Mouse (Mus musculus): ENCODE results near the gene Fam196a.
A peak's percentile ranks its signal among the peaks of the same experiment; 100 is the strongest.

Gene Fam196a

DNA sequence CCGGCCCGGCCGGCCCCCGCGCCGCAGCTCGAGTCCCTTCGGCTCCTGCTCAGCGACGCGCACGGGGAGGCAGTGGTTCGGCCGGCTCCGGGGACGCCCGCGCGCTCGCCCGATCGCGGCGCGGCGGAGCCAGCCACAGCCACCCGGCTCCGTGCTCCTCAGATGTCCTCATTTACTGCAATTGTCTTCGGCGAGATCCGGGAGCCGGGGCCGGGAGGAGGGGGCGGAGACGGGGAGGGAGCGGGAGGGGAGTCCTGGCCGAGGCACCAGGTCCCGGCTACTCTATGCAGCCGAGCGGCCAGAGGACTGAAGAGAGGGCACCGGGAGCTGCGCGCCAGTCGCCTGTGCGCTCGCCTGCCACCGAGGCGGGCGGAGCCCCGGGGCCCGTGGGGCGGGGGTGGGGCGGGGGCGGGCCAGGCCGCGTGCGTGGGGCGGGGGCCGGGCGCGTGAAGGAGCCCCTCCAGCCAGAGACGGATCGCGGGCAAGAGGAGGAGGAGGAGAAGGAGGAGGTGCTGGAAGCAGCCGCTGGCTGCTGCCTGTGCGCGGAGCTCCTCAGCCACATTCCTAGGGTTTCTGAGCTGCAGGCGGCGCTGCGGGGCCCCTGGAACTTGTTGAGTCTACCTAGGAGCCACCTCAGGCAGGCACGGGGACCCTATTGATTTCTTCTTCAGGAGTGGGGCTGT lies at the start of gene Fam196a:
Fam196a (minus strand) TSS at position 504 of the 683 bp plus-strand sequence.
- peak in 1 of 2 experiments; percentile 49 for DNase-seq

DNA sequence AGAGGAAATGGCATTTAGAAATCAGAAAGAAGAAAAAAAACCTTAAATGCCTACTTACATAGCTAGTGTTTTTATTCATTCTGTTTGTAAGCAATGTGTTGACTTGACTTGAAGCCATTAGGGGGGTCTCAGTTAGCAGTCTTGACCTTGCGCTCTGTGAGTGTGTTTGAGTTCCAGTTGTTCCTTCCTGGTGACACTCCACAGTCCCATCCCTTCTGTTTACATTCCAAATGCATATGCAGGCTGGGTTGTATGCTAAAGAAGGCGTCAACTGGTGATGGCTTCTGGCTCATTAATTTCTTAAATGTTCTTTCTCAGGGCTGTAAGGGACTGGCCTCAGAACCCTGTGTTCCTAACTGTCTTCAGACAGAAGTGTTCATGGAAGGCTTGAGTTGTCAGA lies 23.4 kb upstream of the Fam196a start:
- DNase-seq = no peak

DNA sequence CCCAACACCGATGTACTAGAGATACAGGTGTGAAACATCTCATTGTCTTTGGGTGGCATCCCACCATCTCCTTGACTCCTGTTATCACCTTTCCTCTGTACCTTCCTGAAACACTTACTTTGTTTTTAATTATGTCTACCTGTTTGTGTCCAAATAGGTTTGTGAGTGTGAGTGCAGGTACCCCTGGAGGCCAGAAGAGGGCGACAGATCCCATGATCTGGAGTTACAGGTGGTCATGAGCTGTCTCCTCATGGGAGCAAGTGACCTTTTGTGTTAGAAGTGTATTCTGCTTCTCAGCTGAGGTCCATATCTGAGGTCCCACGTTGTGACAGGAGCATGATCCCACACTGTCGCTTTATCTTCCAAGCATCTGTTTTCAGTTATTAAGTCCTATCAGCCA lies 22.6 kb upstream of the Fam196a start:
- peak in 1 of 2 experiments; percentile 56 for DNase-seq

DNA sequence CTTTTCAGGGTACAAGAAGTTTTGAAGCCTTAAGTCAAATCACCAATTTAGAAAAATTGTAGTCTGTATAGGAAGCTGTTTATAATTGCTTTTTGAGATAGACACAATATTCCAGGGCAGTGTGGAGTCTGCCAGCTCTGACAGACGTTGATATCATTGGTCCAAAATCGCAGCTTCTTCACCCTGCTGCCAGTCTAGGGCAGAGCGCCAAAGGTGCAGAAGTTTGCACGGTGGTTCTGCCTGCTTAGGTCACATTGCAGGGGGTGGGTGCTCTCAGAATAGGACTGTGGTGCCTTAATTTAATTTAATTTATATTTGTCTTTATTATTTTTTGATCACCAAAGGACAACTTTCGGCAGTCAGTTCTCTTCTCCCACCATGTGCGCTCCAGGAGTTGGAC lies 20.9 kb upstream of the Fam196a start:
- DNase-seq = no peak

DNA sequence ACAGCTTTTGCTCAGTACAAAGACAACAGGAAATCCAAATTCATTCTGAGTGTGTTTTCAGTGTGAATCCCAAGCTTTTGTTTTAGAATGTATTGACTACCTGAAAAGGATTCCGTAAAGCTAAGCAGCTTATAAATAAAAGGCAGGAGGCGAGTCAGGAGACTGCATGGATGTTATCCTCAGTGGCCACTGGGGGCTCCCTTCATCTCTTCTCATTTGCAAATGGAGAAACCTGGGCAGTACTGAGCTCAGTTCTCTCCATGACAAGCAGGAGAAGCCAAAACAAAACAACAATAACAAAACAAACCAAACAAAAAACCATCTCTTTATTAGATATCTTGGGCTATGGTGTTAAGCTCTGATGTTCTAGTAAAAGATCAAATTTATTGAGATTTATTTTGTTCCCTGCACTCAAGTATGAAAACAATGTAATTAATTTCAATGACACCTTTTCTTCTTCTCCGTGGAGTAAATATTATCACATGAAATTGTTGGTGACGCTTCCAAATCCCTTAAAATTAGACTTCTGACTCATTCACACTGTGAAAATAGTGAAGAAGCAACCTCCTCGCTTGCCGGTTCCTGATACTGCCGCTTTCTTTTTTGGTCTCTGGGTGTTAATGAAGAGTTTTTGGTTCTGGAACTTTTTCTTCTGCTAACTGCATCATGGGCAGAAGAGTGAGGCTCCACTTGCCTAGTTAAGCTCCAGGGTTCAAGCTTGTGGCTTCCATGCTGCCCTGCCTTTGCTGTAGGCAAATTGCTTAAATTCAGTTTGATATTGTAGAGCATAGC lies 7.9 kb upstream of the Fam196a start:
- peak in 1 of 2 experiments; percentile 43 for DNase-seq

DNA sequence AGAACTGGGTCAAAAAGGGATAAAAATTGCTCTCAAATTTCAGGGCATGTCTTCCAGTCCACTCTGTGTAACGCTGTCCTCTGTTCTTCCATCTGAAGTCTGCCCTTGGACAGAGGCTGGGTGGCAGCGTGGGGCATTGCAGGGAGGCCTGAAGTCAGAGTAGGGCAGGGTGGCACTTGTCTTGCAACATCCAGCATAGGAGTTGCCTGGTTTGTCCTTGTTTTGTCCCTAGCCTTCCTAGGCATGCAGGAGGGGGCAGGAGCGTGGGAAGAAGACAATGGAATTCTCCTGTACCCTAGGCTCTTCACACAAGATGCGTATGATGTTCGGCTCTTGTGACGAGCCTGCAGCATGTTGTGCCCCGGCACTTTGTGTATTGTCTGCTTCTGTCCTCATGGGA lies 5.5 kb upstream of the Fam196a start:
- no peak for DNase-seq

DNA sequence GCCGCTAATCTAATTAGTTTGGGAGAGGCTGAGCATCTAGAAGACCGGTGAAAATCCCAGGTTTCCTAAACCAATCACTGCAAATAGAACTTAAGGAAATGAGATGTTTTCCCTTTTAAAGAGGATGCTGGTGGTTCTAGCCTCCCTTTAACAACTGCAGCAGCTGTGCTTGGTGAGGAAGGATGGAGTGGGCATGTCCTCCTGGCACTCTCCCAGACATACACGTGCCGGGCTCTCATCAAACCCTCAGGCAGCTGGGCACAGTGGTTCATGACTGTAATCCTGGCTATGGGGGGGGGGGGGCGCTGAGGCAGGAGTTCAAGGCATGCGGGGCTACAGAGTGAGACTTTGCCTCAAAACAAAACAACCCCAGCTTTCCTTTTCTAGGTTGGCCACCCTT lies 4.8 kb upstream of the Fam196a start:
- no peak for DNase-seq

DNA sequence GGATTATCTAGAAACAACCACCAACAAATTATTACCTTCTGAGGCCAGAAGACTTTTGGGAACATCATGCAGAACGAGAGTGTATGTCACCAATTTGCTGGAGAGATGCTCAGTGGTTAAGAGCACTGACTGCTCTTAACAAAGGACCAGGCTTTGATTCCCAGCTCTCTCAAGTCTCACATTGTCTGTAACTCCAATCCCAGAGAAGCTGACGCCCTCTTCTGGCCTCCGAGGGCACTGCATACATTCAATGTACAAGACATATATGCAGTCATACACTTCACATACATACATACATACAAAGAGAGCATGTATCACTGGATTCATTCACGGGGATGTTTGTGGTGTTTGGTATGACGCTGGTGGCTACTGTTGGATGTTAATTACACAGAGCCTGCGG lies 3.7 kb upstream of the Fam196a start:
- DNase-seq = no peak

DNA sequence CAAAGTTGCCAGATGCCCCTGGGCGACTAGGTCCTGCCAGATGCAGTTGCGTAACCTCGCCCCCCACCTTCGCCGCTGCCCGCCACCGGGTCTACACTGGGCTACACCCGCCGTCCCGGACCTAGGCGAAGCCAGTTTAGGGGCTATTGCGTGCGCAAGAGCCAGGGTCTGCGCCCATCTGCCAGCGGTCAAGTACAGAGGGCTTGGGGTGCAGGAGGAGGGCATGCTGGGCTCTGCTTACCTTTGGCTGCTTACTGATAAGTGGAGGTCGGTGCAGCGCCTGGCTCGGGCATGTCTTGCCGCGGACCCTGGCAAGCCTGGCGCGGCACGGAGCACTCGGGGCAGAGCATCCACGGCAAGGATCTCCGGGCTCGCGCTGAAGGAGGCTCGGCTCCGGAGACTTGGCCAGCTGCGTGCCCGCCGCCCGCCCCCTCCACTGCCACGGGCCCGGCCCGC lies 731 bp downstream of the Fam196a start:
- DNase-seq = peak in 1 of 2 experiments; percentile 23

DNA sequence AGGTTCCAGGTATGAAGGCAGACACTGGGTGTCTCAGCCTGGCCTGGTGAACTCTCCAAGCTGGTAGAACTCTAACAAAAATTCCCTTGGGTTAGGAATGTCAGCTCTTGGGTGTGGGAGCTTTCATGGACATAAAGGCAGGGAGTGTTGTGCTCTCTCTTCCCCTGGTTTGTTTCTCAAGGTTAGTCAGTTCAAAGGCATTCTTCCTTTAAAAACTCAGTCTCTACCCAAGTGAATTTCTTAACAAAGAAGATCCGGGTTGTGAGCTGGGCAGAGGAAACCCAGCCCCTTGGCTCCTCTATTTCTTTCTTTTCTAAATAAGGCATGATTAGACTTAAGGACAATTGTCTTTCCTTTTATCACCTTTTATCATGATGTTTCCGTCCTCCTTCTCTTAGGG lies 6.3 kb downstream of the Fam196a start:
- no peak for DNase-seq

DNA sequence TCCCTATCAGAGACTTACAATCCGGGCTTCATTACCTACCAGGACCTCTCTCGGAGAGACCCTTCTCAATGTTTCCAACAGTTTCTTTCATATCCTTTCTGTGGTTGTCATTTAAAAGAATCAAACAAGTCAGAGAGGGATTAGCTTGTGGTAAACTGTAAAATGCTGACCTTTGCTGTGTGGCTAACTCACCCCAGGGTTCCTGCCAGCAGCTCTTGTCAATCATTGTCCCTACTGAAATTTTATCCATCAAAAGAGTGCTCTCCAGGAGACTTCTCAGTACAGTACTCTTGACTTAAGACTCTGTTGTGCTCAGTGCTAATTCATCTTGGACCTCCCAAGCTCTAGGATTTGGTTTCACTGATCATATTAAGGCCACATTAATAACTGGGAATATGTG lies 36.2 kb downstream of the Fam196a start:
- DNase-seq = peak; percentile 18 to 53

DNA sequence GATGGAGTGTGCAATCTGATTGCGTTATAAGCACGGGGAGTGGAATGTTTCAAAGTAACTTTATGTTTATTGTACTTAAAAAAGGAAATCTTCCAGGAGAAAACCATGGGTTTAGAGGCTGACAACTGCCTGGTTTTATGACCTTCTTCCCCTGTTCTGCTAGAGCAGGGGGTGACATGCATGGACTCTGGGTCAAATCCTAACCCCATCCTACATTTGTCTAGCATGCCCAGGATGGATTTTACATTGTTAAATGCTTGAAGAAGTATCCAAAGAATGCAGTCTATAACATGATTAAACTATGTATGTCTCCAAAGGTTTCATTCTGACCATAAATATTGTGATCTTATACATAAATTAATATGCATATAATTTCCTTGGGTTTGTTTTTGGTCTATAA lies 38.8 kb downstream of the Fam196a start:
- no peak for DNase-seq

DNA sequence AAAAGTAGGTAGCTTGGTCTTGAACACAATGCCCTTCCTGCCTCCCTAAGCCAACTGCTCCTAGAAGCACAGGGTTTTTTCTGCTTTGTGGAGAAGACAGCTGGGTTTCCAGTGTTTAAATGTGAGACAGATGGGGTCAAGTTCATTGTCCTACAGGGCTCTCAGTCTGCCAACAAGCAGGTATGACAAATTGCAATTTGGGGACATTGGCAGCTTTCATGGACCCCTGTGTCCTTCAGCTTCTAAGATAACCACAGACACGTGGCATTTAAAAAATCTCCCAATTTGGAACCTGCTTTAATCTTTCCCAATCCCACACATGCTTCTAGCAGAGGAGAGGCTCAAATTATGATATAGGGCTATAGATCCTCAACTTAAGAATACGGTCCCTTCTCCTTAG lies 43.6 kb downstream of the Fam196a start:
- no peak for DNase-seq

DNA sequence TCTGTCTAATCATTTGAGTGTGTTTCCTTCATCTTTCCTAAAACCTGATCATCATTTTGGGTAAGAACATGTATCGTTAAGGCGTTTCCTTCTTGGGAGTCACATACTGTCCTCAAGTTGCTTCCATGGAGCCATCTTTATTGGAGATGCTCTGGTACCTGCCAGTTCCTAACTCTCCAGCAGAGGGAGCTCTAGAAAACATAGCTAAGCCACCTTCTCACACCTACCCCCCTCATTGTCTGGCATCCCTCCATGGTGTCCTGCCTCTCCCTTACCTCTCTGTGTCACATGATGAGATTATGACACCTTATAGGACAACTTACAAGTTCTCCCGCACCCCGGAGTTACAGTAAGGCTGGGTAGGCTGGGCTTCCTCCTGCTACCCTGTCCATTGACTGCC lies 45.3 kb downstream of the Fam196a start:
- peak; percentile 14 to 61 for DNase-seq

DNA sequence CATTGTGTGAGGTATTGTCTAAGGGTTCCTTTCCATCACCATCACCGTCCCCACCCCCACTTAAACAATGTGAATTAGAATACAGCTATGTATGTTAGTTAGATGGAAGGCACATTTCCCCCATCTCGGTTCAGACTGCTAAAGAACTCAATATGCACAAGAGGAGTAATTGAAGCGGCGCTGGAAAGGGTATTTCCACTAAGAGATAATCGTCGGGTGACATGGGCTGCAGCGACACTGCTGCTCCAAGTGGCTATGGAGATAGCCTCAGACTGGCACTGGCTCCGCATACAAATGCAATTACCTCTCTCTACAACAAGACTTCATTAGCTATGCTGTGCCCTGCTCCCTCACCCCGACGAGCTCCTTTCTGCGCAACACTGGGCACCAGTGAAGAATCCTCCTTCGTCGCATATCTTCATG lies 45.8 kb downstream of the Fam196a start:
- DNase-seq = no peak

DNA sequence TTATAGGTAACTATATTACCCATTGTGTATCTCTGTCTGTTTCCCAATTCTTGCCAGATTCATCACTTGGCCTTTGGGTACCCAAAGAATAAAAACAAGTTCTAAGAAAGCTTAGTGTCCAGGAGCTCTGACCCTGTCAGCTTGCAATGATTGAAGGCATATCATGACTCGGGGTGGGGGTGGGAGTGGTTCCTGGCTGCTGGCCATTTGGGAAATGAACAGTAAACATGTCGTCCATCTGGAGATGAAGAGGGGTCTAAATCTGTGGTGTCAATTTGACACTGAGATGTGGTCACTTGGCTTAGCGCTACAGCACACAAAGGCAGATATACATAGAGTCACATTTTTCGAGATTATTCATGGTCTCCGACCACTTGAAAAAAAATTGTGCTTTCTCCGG lies 54.7 kb downstream of the Fam196a start:
- no peak for DNase-seq

DNA sequence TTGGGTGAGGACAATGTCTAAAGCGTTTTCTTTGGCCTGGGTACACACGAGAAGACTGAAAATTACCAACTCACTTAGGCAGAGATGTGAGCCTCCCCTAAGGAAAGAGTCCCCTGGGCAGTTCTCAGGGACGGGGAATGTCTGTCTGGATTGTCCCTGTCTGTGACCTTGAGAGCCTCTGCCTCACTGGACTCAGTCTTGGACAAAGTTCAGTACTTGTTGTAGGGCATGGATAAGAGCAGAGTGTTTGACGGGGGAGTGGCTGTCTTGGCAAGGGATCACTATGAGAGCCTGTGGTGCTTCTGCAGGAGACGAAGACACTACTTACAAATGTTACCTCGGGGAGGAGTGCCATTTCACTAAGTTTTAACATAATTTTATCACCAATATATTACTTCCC lies 57.8 kb downstream of the Fam196a start:
- DNase-seq = peak in 1 of 2 experiments; percentile 17

DNA sequence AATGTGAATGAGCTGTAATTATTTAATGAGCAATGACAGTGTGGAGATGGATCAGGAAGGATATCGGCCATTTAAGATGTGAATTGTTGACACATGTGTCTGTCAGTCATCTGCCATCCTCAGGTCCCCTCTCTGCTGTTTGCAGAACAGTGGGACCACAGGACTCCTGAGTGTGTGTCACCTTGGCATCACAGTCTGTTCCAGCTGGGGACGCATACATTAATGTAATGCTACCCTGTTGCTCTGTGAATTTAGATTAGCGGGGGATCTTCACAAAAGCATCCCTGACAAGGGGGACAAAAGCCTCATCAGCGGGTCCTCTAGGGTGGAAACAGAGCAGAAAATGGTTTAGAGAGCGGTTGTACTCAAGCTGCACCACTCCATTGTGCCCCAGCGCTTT lies 59.2 kb downstream of the Fam196a start:
- no peak for DNase-seq

DNA sequence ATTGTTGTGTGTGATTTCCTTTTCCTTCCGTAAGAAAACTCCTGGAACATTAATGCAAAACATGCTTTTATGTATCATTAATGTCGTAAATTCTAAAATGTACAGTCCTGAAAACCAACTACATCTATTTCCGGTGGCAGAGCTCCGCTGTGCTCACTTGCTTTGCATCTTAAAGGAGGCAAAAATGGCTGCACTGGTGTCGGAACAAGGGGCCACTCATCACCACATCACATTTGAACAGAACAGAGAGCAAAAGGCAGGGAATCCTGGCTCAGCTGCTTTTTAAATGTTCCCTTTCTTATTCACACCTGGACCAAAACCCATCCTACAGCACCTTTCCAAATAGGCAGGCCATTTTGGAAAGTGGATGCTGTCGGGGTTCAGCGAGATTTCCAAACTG lies 65.2 kb downstream of the Fam196a start:
- DNase-seq = no peak

DNA sequence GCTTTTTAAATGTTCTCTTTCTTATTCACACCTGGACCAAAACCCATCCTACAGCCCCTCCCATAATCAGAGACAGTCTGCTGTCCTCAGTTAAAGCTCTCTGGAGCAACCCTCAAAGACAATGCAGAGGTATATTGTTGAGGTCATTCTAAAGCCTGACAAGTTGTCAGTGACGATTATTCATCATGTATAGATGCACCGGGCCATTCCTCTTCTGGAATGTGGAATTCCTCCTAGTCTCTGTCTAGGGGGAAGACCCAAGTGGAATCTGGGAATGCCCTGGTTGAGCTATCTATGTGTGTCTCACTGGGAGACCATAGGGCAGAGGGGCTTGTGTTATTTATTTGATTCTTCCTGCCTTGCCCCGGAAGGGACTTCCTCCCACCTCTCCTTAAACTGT lies 65.7 kb downstream of the Fam196a start:
- DNase-seq = no peak

DNA sequence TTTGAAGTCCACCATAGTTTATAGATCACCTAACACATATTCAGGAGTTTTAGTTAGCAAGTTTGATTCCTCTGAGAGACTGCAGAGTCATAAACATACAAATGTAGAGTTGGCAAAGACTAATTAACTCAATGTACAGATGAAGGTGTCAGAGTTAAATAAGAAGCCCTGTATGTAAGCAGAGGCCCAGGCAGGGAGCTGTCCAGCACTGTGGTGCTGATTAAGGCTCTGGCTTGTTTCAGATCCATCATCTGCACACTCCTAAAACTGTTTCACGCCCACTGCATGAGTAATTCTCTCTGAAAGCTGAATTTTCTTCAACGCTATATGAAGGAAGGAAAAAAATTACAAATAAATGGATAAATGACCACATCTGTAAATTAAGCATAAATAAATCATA lies 74.1 kb downstream of the Fam196a start:
- peak; percentile 38 to 77 for DNase-seq

DNA sequence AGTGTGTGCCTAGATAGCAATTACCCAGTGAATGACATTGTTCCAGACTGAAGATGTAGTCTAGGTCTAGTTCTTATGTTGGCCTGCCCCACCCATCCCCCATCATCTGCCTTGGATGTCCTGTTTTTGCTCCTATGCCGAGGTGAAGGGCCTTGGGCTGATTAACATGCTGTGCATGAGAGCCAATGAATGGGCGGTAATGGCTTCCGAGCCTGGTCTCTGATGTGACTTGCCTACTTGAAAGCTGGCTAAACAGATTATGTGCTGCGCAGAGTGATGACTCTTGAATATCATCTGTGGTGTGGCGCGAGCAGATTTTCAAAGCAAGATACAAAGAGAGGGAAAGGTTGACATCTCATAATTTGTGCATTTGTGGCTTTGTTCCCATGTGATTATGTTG lies 76.2 kb downstream of the Fam196a start:
- no peak for DNase-seq

DNA sequence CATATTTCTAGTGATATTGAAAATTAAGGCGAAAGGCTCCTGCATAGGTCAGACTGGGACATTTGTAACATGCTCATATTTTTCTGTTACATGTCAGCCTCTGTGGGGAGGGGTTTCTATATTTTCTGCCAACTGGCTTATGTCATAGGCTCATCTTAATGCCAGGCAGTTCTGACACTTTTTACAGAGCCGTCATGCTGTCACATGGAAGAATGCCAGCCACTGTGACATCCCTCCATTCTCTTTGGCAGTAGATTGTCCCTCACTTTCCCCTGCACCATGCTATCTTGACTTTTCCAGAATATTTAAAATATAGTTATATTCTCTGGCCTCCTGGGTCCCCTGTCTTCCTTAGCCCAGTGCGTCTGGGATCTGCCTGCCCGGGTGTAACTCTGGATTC lies 95.5 kb downstream of the Fam196a start:
- no peak for DNase-seq

DNA sequence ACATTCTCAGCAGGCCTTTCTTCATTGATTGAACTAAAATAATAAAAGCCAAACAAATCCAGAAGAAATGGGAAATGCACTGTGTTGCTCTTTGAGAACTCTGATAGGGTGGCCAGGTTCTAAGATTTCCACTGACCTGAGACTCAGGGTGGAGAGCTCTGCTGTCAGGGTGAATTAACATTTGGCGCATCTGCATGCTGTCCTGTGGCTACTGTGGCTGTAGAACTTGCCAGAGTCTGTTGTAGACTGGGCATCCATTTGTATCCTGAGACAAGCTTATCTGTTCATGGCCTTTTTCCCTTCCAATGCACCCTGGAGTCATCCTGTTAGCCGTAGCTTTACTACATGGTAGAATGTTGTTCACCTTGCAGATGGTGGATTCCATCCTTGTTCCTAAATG lies 98.2 kb downstream of the Fam196a start:
- DNase-seq = no peak
